Mouse (Mus musculus): ENCODE measurements around the gene Spns3. TPM values are rescaled to one million over a fixed set of nuclear protein-coding genes. Genes with fewer than 3 reads are reported as not detected.

The Spns3 gene
- total and polyA plus RNA-seq, 3 experiments = 0.11 TPM; not detected in 2

DNA sequence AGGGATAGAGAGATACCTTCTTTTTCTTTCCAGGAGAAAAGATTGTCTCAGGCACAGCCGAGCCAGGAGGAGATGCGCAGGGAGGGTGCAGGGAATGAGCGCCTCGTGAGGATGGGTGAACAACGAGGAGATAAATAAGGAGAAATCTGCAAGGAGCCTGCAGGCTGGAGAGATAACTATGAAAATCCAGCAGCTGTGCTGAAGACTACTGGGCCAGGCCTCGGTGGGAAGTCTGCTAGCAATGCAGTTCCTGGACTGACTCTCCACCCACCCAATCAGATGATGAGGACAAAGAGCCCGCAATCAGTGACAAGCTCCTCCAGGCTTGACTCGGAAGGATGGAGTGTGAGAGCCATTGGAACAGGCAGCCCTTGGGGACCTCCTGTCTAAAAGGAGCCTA is 48.1 kb downstream of the Spns3 start:
- no peak for TF ChIP-seq POLR2AphosphoS5 (IDR thresholded peaks at IDR 0.05; ENCODE audit: insufficient replicate concordance, low read depth, low read length)
- no peaks in the 10 kb centered on the region for H3K4me1 ChIP-seq (ENCODE audit: insufficient read depth, low read depth, low read length)
- H3K27me3 ChIP-seq (ENCODE audit: insufficient read depth, low read length) = peaks cover 94% of the 10 kb centered on the region
- ATAC-seq (ENCODE audit: extremely low read depth, insufficient number of reproducible peaks, low FRiP score, poor library complexity, severe bottlenecking) (no peak), DNase-seq (ENCODE audit: low spot score) (no peak)
- H3K36me3 ChIP-seq (replicated peaks) = no peaks in the 10 kb centered on the region
- no peaks in the 10 kb centered on the region for H3K9me3 ChIP-seq (replicated peaks)
- no peak overlapping the region for H3K4me3 ChIP-seq (ENCODE audit: low read depth, low read length)

DNA sequence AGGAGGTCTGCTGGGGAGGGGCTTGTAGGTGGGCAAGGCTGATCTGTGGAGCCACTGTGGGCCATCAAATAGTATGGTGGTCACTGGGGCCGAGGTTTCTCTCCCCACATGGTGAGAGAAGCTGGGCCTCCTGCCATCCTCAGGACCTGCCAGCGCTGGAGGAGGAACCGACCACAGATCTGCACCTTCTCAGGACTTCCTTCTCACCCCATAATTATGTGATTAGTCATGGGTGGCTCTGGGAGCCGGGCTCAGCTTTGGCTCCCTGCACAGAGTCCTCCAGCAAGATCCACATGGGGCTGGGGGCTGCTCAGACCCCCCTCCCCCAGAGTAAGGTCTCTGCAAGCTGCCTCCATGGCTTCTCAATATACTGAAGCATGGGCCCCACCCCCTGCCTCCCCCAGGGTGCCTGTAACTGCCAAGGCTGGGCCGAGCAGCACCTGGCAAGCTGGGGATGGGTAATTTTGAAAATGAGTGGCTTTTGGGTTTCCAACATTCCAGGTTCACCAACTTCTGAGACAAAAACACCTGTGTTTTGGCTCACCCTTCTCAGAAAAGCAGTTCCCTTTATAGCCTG is 48.8 kb downstream of the Spns3 start:
- Histone ChIP-seq H3K4me3 (ENCODE audit: low read depth, low read length) (no peak overlapping the region), H3K36me3 (replicated peaks) (no peaks in the 10 kb centered on the region), H3K9me3 (replicated peaks) (no peaks in the 10 kb centered on the region), H3K27me3 (ENCODE audit: insufficient read depth, low read length) (peaks cover 96% of the 10 kb centered on the region), H3K4me1 (ENCODE audit: insufficient read depth, low read depth, low read length) (no peaks in the 10 kb centered on the region)
- TF ChIP-seq CTCF (IDR thresholded peaks at IDR 0.05; ENCODE audit: low read depth, low read length) (no peak), TAL1 (conservative IDR thresholded peaks at IDR 0.05; ENCODE audit: low read depth, low read length) (no peak), GATA1 (IDR thresholded peaks at IDR 0.05; ENCODE audit: borderline replicate concordance, low read length) (no peak), GATA2 (IDR thresholded peaks at IDR 0.05; ENCODE audit: borderline replicate concordance, low read depth, low read length) (no peak), POLR2AphosphoS5 (IDR thresholded peaks at IDR 0.05; ENCODE audit: insufficient replicate concordance, low read depth, low read length) (no peak)
- no peak for DNase-seq (ENCODE audit: low spot score)
- ATAC-seq (ENCODE audit: extremely low read depth, insufficient number of reproducible peaks, low FRiP score, poor library complexity, severe bottlenecking) = no peak

DNA sequence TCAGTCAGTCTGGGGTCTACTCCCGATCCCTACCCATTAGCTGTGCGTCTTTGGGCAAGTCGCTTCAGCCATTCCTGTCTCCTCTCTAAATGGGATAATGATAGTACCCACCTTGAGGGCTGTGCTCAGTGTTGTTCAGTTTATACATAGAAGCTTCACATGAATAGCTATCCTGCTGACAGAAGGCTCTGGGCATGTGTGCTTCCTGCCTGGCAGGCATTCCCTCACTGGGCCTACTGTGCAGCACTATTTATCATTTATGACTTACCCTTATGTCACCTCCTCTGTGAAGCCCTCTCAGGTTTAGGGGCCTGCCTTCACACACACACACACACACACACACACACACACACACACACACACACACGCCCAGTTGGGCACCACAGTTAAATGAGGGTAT is 50.2 kb downstream of the Spns3 start:
- no peak overlapping the region for H3K4me3 ChIP-seq (ENCODE audit: low read depth, low read length)
- no peak for TF ChIP-seq GATA2 (IDR thresholded peaks at IDR 0.05; ENCODE audit: borderline replicate concordance, low read depth, low read length)
- TF ChIP-seq CTCF (IDR thresholded peaks at IDR 0.05; ENCODE audit: low read depth, low read length) = no peak
- no peak for TF ChIP-seq POLR2AphosphoS5 (IDR thresholded peaks at IDR 0.05; ENCODE audit: insufficient replicate concordance, low read depth, low read length)
- TF ChIP-seq GATA1 (IDR thresholded peaks at IDR 0.05; ENCODE audit: borderline replicate concordance, low read length) = no peak
- no peak for TF ChIP-seq TAL1 (conservative IDR thresholded peaks at IDR 0.05; ENCODE audit: low read depth, low read length)
- no peaks in the 10 kb centered on the region for H3K36me3 ChIP-seq (replicated peaks)
- H3K27me3 ChIP-seq (ENCODE audit: insufficient read depth, low read length) = peaks cover 92% of the 10 kb centered on the region
- no peaks in the 10 kb centered on the region for H3K4me1 ChIP-seq (ENCODE audit: insufficient read depth, low read depth, low read length)
- no peak for DNase-seq (ENCODE audit: low spot score)
- ATAC-seq (ENCODE audit: extremely low read depth, insufficient number of reproducible peaks, low FRiP score, poor library complexity, severe bottlenecking) = no peak
- H3K9me3 ChIP-seq (replicated peaks) = no peaks in the 10 kb centered on the region

DNA sequence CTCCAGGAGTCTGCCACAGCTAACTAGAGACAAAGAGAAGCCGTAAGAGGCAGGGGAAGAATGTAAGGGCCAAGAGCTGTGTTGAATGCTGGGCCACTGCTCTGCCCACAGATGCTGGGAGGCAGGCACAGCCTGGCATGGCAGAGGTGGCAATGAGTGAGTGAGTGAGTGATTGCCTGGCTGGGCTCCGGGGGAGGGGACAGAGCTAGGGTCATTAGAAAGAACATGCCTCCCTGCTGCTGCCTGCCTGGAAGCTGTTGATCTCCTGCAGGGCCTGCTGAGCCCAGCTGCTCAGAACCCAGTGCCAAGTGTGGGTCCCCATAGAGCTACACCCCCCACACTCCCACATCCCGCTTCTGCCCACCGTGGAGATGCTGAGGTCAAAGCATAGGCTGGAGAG is 52.9 kb downstream of the Spns3 start:
- no peak for ATAC-seq (ENCODE audit: extremely low read depth, insufficient number of reproducible peaks, low FRiP score, poor library complexity, severe bottlenecking)
- H3K9me3 ChIP-seq (replicated peaks) = no peaks in the 10 kb centered on the region
- DNase-seq (ENCODE audit: low spot score) = no peak
- TF ChIP-seq GATA2 (IDR thresholded peaks at IDR 0.05; ENCODE audit: borderline replicate concordance, low read depth, low read length) = no peak
- TF ChIP-seq CTCF (IDR thresholded peaks at IDR 0.05; ENCODE audit: low read depth, low read length) = no peak
- no peak for TF ChIP-seq GATA1 (IDR thresholded peaks at IDR 0.05; ENCODE audit: borderline replicate concordance, low read length)
- TF ChIP-seq POLR2AphosphoS5 (IDR thresholded peaks at IDR 0.05; ENCODE audit: insufficient replicate concordance, low read depth, low read length) = no peak
- no peak for TF ChIP-seq TAL1 (conservative IDR thresholded peaks at IDR 0.05; ENCODE audit: low read depth, low read length)
- no peak overlapping the region for H3K4me3 ChIP-seq (ENCODE audit: low read depth, low read length)
- H3K4me1 ChIP-seq (ENCODE audit: insufficient read depth, low read depth, low read length) = no peaks in the 10 kb centered on the region
- H3K27me3 ChIP-seq (ENCODE audit: insufficient read depth, low read length) = peaks cover 64% of the 10 kb centered on the region
- no peaks in the 10 kb centered on the region for H3K36me3 ChIP-seq (replicated peaks)

DNA sequence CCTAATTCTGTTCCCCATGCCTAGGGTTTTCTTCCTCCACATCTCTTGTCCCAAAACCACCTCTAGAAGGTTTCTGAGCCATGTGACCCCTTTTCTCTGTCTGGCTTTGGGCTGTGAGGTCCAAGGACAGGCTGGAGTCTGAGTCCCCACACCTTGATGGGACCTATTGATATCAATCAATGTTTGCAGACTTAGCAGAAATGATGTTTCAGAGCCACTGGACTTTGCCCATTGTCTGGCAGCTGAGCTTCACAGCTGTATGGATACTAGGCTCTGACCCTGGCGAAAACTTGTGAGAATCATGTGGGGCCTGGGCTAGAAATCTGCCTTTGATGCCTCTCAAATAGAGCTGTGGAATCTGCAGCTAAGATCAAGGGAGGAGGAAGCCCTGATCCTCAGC is 53.5 kb downstream of the Spns3 start:
- H3K9me3 ChIP-seq (replicated peaks) = no peaks in the 10 kb centered on the region
- H3K4me3 ChIP-seq (ENCODE audit: low read depth, low read length) = no peak overlapping the region
- H3K27me3 ChIP-seq (ENCODE audit: insufficient read depth, low read length) = peaks cover 59% of the 10 kb centered on the region
- H3K4me1 ChIP-seq (ENCODE audit: insufficient read depth, low read depth, low read length) = peaks cover 5% of the 10 kb centered on the region; the same call in 1 of the 2 replicates
- no peak for ATAC-seq (ENCODE audit: extremely low read depth, insufficient number of reproducible peaks, low FRiP score, poor library complexity, severe bottlenecking)
- TF ChIP-seq POLR2AphosphoS5 (IDR thresholded peaks at IDR 0.05; ENCODE audit: insufficient replicate concordance, low read depth, low read length) (no peak), CTCF (IDR thresholded peaks at IDR 0.05; ENCODE audit: low read depth, low read length) (no peak), GATA1 (IDR thresholded peaks at IDR 0.05; ENCODE audit: borderline replicate concordance, low read length) (no peak), GATA2 (IDR thresholded peaks at IDR 0.05; ENCODE audit: borderline replicate concordance, low read depth, low read length) (no peak), TAL1 (conservative IDR thresholded peaks at IDR 0.05; ENCODE audit: low read depth, low read length) (no peak)
- no peak for DNase-seq (ENCODE audit: low spot score)
- no peaks in the 10 kb centered on the region for H3K36me3 ChIP-seq (replicated peaks)

DNA sequence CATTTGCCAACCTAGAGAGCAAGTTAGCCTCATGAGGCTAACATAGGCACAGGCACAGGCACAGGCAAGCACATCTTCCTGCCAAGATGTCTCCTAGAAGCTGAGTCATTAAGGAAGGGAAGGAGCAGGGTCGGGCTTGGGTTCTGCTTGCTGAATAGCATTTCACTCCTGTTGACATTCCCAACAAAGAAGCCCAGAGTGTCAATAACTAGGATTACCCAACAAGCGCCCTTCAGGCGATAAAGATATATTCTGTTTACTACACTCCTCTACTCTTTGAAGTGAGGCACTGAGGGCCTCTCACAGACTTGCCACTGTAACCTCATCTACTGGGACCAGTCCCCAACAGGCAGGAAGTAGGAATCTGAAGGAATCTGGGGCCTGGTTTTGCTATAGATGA is 54.2 kb downstream of the Spns3 start:
- H3K36me3 ChIP-seq (replicated peaks) = no peaks in the 10 kb centered on the region
- TF ChIP-seq CTCF (IDR thresholded peaks at IDR 0.05; ENCODE audit: low read depth, low read length) (no peak), POLR2AphosphoS5 (IDR thresholded peaks at IDR 0.05; ENCODE audit: insufficient replicate concordance, low read depth, low read length) (no peak), GATA2 (IDR thresholded peaks at IDR 0.05; ENCODE audit: borderline replicate concordance, low read depth, low read length) (no peak), TAL1 (conservative IDR thresholded peaks at IDR 0.05; ENCODE audit: low read depth, low read length) (no peak), GATA1 (IDR thresholded peaks at IDR 0.05; ENCODE audit: borderline replicate concordance, low read length) (no peak)
- DNase-seq (ENCODE audit: low spot score) (no peak), ATAC-seq (ENCODE audit: extremely low read depth, insufficient number of reproducible peaks, low FRiP score, poor library complexity, severe bottlenecking) (no peak)
- H3K27me3 ChIP-seq (ENCODE audit: insufficient read depth, low read length) = peaks cover 54% of the 10 kb centered on the region
- H3K4me1 ChIP-seq (ENCODE audit: insufficient read depth, low read depth, low read length) = peaks cover 11% of the 10 kb centered on the region
- H3K9me3 ChIP-seq (replicated peaks) = no peaks in the 10 kb centered on the region
- no peak overlapping the region for H3K4me3 ChIP-seq (ENCODE audit: low read depth, low read length)
